Mouse (Mus musculus) hindbrain, embryonic 12.5 days (tissue): ENCODE measurements around the gene Crhr1. TPM values are rescaled to one million over a fixed set of nuclear protein-coding genes. Genes with fewer than 3 reads are reported as not detected.
A peak's percentile ranks its signal among the peaks of the same experiment; 100 is the strongest.

Source experiments
- ATAC-seq: fragments of 200-750 bp; cut with Nextera tagmentation; 2 replicates; pipeline ENCODE4 v1.8.0; 2017; ENCODE audit warnings: moderate TSS enrichment; ENCODE audit not compliant: low FRiP score
- H3K27ac ChIP-seq: fragments of 300-500 bp; sonication (generic); 2 replicates; pipeline ENCODE4 v1.5.1; 2016; ENCODE audit warnings: mild to moderate bottlenecking
- H3K27me3 ChIP-seq: fragments of 300-500 bp; sonication (generic); 2 replicates; pipeline ENCODE4 v1.6.1; 2016; ENCODE audit warnings: mild to moderate bottlenecking
- H3K36me3 ChIP-seq: fragments of 300-500 bp; sonication (generic); 2 replicates; pipeline ENCODE4 v1.6.1; 2016; ENCODE audit warnings: mild to moderate bottlenecking
- H3K4me1 ChIP-seq: fragments of 300-500 bp; sonication (generic); 2 replicates; pipeline ENCODE4 v1.6.1; 2016
- H3K4me2 ChIP-seq: fragments of 300-500 bp; sonication (generic); replicated peaks from 2 replicates; pipeline ENCODE4 v1.6.1; 2016; ENCODE audit warnings: mild to moderate bottlenecking
- H3K4me3 ChIP-seq: fragments of 300-500 bp; sonication (generic); 2 replicates; pipeline ENCODE4 v1.5.1; 2016; ENCODE audit warnings: mild to moderate bottlenecking
- H3K9ac ChIP-seq: fragments of 300-500 bp; sonication (generic); 2 replicates; pipeline ENCODE4 v1.6.1; 2016; ENCODE audit warnings: mild to moderate bottlenecking, moderate library complexity
- H3K9me3 ChIP-seq: fragments of 300-500 bp; sonication (generic); replicated peaks from 2 replicates; pipeline ENCODE4 v1.6.1; 2016; ENCODE audit warnings: mild to moderate bottlenecking
- WGBS: fragments of 180-500 bp; shearing (Covaris S2); methylation state at CpG from one replicate; pipeline ENCODE4 v1.1.7; 2016; 5-methylcytosine and 5-hydroxymethylcytosine counted together
- polyA plus RNA-seq: library from polyadenylated mRNA; unstranded; fragments of >200 nt; fragmentation: Nextera tagmentation; extraction: Ambion mirVana; gene quantifications from 2 replicates; pipeline ENCODE4 v1.2.1, GENCODE M21; 2016

Crhr1 gene
- polyA plus RNA-seq, 1 experiment from 2014 or later = 2.9 TPM

DNA sequence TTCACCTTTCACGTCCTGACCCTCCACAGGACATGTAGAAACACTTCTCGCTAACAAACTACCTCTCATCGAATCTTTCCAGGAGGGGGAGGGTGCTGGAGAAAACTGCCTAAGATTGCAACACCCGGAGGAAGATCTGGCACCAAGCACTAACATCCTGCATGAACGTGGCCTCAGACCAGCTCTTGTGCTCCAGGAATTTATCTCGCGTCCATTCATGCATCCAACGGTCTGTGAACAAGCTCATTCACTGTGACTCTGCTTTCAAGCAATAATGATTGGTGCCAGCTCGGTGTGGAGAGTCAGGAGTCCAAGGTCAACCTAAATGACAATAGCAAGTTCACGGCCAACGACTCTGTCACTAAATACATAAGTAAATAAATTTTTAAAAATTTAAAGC, 20.8 kb upstream of the Crhr1 start:
- Histone ChIP-seq H3K27ac (no peak overlapping the region), H3K4me3 (no peak overlapping the region), H3K4me2 (no peak overlapping the region), H3K27me3 (peaks cover 4% of the 10 kb centered on the region; the same call in 1 of the 2 replicates), H3K36me3 (no peaks in the 10 kb centered on the region), H3K9ac (no peak overlapping the region), H3K9me3 (no peaks in the 10 kb centered on the region), H3K4me1 (peaks cover 9% of the 10 kb centered on the region)
- 69% methylated on average over 11 of the region's 11 CpGs for WGBS
- ATAC-seq = no peak

DNA sequence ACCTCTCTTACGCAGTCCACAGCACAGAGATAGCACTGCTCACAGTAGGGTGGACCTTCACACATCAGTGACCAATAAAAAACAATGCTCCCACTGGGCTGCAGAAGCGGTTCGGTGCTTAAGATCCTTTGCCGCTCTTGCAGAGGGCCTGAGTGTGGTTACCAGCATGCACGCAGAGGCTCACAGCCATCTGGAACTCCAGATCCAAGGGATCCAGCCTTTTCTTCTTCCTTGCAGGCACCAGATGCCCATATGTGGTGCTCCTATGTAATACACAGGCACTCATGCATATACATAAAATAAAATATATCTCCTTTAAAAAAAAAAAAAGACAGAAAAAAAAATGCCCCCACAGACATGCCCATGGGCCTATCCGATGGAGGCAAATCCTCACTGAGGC, 19.0 kb upstream of the Crhr1 start:
- no peak for ATAC-seq
- Histone ChIP-seq H3K4me2 (no peak overlapping the region), H3K4me3 (no peak overlapping the region), H3K36me3 (no peaks in the 10 kb centered on the region), H3K4me1 (0 out of 2 replicates have a peak, but pooled peaks cover 4% of the 10 kb centered on the region), H3K9me3 (no peaks in the 10 kb centered on the region), H3K9ac (no peak overlapping the region), H3K27ac (no peak overlapping the region), H3K27me3 (peaks cover 4% of the 10 kb centered on the region; the same call in 1 of the 2 replicates)
- 63% methylated on average over 6 of the region's 6 CpGs for WGBS

DNA sequence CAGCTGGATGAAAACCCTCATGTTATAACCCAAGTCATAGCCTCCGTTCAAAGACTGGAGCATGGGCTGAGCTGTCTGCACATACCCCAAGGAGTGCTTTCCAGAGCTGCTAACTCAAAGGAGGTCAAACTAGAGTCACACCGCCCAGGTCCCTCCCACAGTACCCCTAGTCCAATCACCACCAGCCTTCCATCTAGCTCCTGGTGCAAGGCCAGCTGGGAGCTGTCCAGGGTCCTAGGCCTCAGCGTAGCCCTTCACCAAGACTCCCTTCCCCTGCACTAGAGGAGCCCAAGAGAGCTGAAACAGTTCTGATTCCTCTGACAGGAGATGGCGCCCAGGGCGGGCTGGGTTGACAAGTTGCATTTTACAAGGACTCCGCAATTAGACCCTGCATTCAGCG, 18.0 kb upstream of the Crhr1 start:
- ATAC-seq = peak; percentile 35; the same call in 1 of the 2 replicates
- 5% methylated on average over 7 of the region's 7 CpGs for WGBS
- peaks cover 4% of the 10 kb centered on the region; the same call in 1 of the 2 replicates for H3K27me3 ChIP-seq
- no peak overlapping the region for H3K4me3 ChIP-seq
- no peak overlapping the region for H3K9ac ChIP-seq
- 0 out of 2 replicates have a peak, but pooled peaks cover 4% of the 10 kb centered on the region for H3K4me1 ChIP-seq
- H3K9me3 ChIP-seq = no peaks in the 10 kb centered on the region; the same call in 1 of the 2 replicates
- no peak overlapping the region for H3K27ac ChIP-seq
- H3K4me2 ChIP-seq = no peak overlapping the region
- H3K36me3 ChIP-seq = no peaks in the 10 kb centered on the region

DNA sequence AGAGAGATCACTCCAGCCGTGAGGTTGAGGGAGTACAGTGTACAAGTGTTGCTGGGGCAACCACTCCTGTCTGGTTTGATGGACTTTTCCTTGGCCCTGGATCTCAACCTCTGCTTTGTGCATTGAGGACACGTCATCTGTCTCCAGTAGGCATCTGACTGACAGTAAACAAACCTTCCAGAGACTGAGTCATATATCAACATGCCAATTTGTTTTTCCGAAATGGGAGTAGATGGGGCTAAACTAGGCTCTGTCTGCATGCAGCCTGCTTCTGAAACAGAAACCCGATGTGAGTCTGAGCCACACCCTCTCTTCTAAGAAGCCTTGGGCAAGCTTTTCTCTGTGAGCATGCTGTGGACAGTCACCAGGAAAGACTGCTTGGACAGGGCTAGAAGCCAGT, 14.3 kb upstream of the Crhr1 start:
- Histone ChIP-seq H3K9ac (no peak overlapping the region), H3K36me3 (no peaks in the 10 kb centered on the region), H3K4me3 (no peak overlapping the region), H3K4me2 (no peak overlapping the region), H3K9me3 (no peaks in the 10 kb centered on the region; the same call in 1 of the 2 replicates), H3K4me1 (0 out of 2 replicates have a peak, but pooled peaks cover 4% of the 10 kb centered on the region), H3K27ac (no peak overlapping the region), H3K27me3 (0 out of 2 replicates have a peak, but pooled peaks cover 2% of the 10 kb centered on the region)
- no peak for ATAC-seq
- 64% methylated on average over 4 of the region's 4 CpGs for WGBS

DNA sequence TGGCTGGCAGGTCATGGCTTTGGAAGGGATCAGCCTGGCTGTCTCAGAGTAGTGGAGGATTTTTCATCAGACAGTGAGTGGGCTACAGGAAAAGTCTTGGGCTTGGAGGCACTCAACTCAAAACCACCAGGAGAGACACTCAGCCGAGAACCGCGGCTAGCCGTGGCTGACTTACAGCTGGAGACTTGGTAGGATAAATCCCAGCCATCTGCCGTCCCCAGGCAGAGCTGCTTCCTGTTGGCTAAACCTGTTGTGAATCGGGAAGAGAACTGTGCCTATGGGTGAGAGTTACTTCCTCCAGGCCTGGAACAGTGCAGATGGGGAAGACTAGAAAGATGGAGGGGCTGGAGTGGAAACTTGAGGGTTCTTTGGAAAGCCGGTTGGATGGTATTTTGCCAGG, 9.7 kb upstream of the Crhr1 start:
- no peak for ATAC-seq
- no peaks in the 10 kb centered on the region for H3K4me1 ChIP-seq

DNA sequence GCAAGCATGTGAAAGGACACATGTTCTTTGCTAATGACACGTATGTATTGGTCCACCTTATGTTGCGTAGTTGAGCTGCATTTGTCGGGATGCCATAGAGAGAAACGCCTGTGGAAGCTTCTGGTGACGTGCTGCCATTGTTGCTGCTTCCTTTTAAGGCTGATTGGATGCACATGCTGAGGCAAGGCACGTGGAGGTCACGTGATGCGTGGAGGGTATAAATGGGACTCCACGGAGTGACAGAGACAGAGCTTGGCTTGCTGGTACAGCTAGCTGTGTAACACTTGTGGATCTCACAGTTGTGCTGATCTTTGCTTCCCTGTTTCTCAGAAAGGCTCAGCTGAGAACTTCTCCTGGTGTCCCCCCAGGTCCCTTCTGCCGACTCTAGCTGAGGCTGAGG, 9.2 kb upstream of the Crhr1 start:
- Histone ChIP-seq H3K4me2 (no peak overlapping the region), H3K4me1 (no peaks in the 10 kb centered on the region), H3K27ac (no peak overlapping the region), H3K9me3 (no peaks in the 10 kb centered on the region; the same call in 1 of the 2 replicates), H3K27me3 (peaks cover 3% of the 10 kb centered on the region; the same call in 1 of the 2 replicates), H3K36me3 (no peaks in the 10 kb centered on the region), H3K9ac (no peak overlapping the region), H3K4me3 (no peak overlapping the region)
- WGBS = 85% methylated on average over 10 of the region's 10 CpGs
- ATAC-seq = no peak

More for the DNA sequence above, 9.7 kb upstream of the Crhr1 start:
- Histone ChIP-seq H3K9ac (no peak overlapping the region), H3K9me3 (no peaks in the 10 kb centered on the region; the same call in 1 of the 2 replicates), H3K4me2 (no peak overlapping the region), H3K36me3 (no peaks in the 10 kb centered on the region), H3K4me3 (no peak overlapping the region), H3K27ac (no peak overlapping the region), H3K27me3 (peaks cover 3% of the 10 kb centered on the region; the same call in 1 of the 2 replicates)
- 86% methylated on average over 7 of the region's 7 CpGs for WGBS

DNA sequence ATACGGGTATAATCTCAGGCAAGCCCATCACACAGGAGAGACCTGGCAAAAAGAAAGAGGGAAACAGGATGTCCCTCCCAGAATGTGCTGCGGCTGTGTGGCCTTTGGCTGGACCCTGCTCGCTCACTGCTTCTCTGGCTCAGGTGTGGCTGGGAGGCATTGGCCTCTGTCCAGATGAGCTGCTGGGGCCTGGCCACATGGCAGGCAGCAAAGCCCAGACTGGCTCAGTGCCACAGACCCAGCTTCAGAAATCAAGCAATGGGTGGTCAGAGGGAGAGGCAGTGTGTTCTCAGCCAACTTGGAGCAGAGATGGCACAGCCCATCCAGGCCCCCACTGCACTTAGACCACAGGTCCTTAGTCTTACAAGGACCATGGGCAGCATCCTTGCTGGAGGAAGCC, 8.1 kb upstream of the Crhr1 start:
- Histone ChIP-seq H3K27ac (no peak overlapping the region), H3K4me1 (no peaks in the 10 kb centered on the region), H3K4me2 (no peak overlapping the region), H3K27me3 (peaks cover 3% of the 10 kb centered on the region; the same call in 1 of the 2 replicates), H3K9me3 (no peaks in the 10 kb centered on the region; the same call in 1 of the 2 replicates), H3K4me3 (no peak overlapping the region), H3K36me3 (no peaks in the 10 kb centered on the region), H3K9ac (no peak overlapping the region)
- WGBS = 71% methylated on average over 3 of the region's 3 CpGs
- no peak for ATAC-seq

DNA sequence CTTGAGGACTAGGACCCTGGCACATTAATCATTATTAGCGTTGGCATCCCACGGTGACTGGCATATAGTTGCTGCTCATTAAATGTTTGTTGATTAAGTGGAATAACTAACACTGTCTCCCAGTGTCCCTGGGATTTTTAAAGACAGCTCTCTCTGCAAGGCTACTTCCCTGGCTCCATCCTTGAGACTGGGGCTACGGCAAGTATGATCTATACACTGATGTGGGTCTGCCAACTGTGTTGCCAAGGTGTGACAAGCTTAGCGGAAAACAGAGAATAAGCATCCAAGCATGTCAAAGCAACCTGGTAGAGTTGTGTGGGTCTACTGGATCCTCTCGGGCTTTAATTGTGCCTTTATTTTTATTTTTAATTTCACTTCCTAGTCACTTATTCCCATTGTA, 3.2 kb upstream of the Crhr1 start:
- Histone ChIP-seq H3K9ac (no peak overlapping the region), H3K27me3 (peaks cover 51% of the 10 kb centered on the region), H3K4me1 (peaks cover 15% of the 10 kb centered on the region), H3K4me2 (no peak overlapping the region), H3K4me3 (no peak overlapping the region), H3K36me3 (no peaks in the 10 kb centered on the region), H3K27ac (no peak overlapping the region), H3K9me3 (no peaks in the 10 kb centered on the region)
- no peak for ATAC-seq
- 75% methylated on average over 5 of the region's 5 CpGs for WGBS

DNA sequence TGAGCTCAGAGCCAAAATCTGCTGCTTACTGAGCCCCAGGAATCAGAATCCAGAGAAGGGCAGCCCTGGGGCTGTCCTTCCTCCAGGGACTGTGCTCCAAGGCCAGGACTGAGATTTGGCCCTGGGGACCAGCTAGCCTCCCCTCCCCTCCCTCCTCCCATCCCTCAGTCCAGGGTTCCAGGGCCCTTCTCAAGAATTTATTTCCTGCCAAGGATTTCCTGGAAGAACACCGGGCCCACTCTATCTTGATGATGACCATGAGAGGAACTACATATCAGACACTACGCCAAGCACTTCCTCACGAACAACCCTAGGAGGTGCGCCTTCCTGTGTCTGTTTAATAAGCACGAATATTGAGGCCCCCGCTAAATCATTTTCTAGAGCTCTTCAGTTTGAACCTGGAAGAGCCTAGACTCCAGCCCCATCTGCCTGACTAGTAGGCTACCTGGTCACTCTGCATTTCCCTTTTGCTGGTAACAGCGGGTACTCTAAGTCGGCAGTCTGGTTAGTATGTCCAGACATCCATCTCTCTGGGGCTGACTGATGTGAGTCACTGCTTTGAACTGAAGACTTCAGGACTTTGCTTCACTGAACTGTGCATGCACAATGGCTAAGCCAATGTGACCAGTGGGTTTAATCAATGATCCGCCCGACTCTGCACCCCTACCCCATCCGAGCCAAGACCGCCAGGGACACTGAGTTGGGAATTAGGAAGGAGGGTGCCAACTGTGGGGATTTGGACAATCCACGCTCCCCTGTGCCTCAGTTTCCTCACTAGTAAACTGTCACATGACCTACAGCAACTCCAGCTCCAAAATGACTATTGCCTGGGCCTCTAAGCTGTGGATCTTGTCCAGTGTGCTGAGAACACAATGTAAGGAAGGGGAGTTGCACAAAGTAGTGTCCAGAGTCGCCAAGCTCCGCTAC, 1.7 kb upstream of the Crhr1 start:
- WGBS = 77% methylated on average over 15 of the region's 15 CpGs
- no peak for ATAC-seq
- Histone ChIP-seq H3K27me3 (peaks cover 66% of the 10 kb centered on the region), H3K36me3 (no peaks in the 10 kb centered on the region), H3K4me2 (0 out of 2 replicates have a peak overlapping the region, but pooled peaks have one; percentile 99), H3K27ac (no peak overlapping the region), H3K4me3 (no peak overlapping the region), H3K9ac (no peak overlapping the region), H3K4me1 (peaks cover 15% of the 10 kb centered on the region), H3K9me3 (no peaks in the 10 kb centered on the region)

DNA sequence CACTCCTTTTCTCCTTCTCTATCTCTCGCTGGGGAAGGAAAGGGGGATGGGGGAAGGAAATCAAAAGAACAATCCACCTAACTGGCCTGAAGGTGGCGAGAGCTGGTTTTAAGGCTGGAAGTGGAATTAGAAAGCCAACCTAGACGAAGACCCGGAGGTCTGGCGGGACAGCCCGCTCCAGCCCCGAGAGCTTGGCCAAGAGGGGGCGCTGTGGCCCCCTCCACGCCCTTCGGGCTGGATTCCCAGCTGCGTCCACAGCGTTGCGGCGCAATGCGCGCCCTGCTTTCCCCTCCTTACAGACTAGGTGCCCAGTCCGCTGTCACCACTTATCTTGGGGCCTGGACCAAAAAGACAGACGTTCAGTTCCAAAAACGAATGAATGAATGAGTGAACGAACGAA, 899 bp upstream of the Crhr1 start:
- ATAC-seq = peak; percentile 64; the same call in 1 of the 2 replicates
- Histone ChIP-seq H3K4me3 (peak overlapping the region; percentile 62), H3K27me3 (peaks cover 70% of the 10 kb centered on the region), H3K4me1 (peaks cover 15% of the 10 kb centered on the region), H3K36me3 (no peaks in the 10 kb centered on the region), H3K4me2 (peak overlapping the region; percentile 99), H3K9me3 (no peaks in the 10 kb centered on the region), H3K27ac (no peak overlapping the region), H3K9ac (peak overlapping the region; percentile 77; the same call in 1 of the 2 replicates)
- WGBS = 1% methylated on average over 21 of the region's 21 CpGs

DNA sequence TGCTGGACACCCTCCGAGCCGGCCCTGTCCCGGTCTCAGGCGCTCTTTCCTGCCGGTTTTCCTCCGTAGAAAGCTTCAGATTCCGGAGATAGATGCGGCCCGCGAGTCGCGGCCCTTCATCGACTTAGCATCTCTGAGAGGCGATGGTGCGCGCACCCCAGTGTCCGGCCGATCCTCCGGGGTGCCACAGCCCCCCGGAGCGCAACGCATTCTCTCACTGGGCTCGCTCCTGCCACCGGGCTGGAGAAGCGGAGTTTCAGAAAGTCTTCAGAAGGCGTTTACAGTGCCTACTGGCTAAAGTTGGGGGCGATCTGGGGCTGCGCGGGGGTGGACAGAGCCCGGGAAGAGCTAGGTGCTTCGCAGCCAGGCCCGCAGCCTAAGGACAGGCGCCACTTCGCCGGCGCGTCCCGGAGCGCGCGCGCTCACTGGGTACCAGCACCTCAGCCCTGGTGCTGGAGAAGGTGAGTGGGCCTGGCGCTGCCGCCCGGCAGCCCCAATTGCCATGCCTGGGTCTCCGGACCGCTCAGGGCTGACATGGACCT, 858 bp downstream of the Crhr1 start:
- H3K9ac ChIP-seq = peak overlapping the region; percentile 77

DNA sequence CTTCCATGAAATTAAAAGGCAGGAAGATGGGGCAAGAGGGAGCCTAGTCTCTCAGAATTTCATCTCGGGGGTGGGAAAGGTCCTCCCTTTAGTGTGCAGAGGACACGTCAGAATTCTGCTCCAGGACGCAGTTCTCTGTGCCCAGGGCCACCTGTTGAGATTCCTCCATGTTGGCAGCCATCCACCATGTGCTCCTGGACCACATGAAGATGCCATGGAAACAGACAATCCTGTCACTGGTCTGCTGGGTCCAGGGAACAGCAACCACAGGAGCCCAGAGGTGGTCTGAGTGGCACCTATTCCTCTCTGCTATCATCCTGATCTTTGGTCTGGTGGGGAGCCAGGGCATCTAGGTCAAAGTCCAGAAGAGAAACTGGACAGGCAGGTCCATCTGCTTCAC, 6.3 kb downstream of the Crhr1 start:
- ATAC-seq = no peak
- Histone ChIP-seq H3K27me3 (peaks cover 48% of the 10 kb centered on the region), H3K9me3 (0 out of 2 replicates have a peak, but pooled peaks cover under 1% of the 10 kb centered on the region), H3K4me1 (no peaks in the 10 kb centered on the region), H3K9ac (no peak overlapping the region), H3K27ac (no peak overlapping the region), H3K4me2 (no peak overlapping the region), H3K36me3 (no peaks in the 10 kb centered on the region), H3K4me3 (no peak overlapping the region)
- WGBS = 78% methylated on average over 3 of the region's 3 CpGs

More for the DNA sequence above, 858 bp downstream of the Crhr1 start:
- Histone ChIP-seq H3K36me3 (no peaks in the 10 kb centered on the region), H3K9me3 (no peaks in the 10 kb centered on the region), H3K4me3 (peak overlapping the region; percentile 62), H3K27ac (no peak overlapping the region), H3K4me1 (peaks cover 15% of the 10 kb centered on the region), H3K27me3 (peaks cover 81% of the 10 kb centered on the region), H3K4me2 (peak overlapping the region; percentile 99)
- WGBS = 1% methylated on average over 47 of the region's 47 CpGs
- no peak for ATAC-seq
